21 mouse cellular contexts compared by ENCODE assay signal in genomic region chr12:85292288-85292687, GRCm38 (mm10). TPM values are rescaled to one million over a fixed set of nuclear protein-coding genes. Genes with fewer than 3 reads are reported as not detected.
"Had no signal": no experiment of that assay in that cellular context is flagged by ENCODE, and none has a peak within 500 bp of the region (broad histone marks: within the 10 kb centered on the region; RNA-seq: fewer than 3 reads in every experiment).

No protein-coding gene starts in this region.

- H3K4me2 ChIP-seq: lung, embryonic 14.5 days; midbrain, embryonic 12.5 days; neural tube, embryonic 13.5 days; neural tube, embryonic 15.5 days; stomach, embryonic 15.5 days had no signal

- H3K27ac ChIP-seq: liver, embryonic 14.5 days; midbrain, embryonic 12.5 days; neural tube, embryonic 13.5 days; neural tube, embryonic 15.5 days; stomach, embryonic 15.5 days; stomach, postnatal 0 days had no signal

- H3K4me3 ChIP-seq: midbrain, embryonic 12.5 days; myocyte; neural tube, embryonic 13.5 days; neural tube, embryonic 15.5 days; stomach, embryonic 15.5 days had no signal

- H3K9me3 ChIP-seq: neural tube, embryonic 15.5 days; stomach, embryonic 15.5 days had no signal

- H3K36me3 ChIP-seq: midbrain, embryonic 12.5 days; neural tube, embryonic 13.5 days; neural tube, embryonic 15.5 days; stomach, embryonic 15.5 days had no signal

- H3K9ac ChIP-seq: liver, embryonic 14.5 days; lung, embryonic 14.5 days; midbrain, embryonic 12.5 days; neural tube, embryonic 13.5 days; neural tube, embryonic 15.5 days; stomach, embryonic 15.5 days had no signal

- DNase-seq: lung, adult 18-20 months; lung, embryonic 14.5 days; lung, postnatal 10 days; lung, postnatal 4 days; midbrain, embryonic 14.5 days; retina, postnatal 1 day; right cerebral cortex, adult 18-20 months; right cerebral cortex, postnatal 25 days; right cerebral cortex, postnatal 4 days; thymus, adult 2 months; thymus, postnatal 25 days; thymus, postnatal 4 days had no signal

- ATAC-seq: midbrain, embryonic 16.5 days had no signal

- H3K27me3 ChIP-seq: stomach, embryonic 15.5 days had no signal

RNA-seq across cellular contexts. Expression of gene Zc2hc1c, which starts 3.9 kb away (rescaled TPM):
- total RNA-seq: megakaryocyte-erythroid progenitor cell, adult 5-6 weeks had no signal
